Mouse (Mus musculus): ENCODE results near the gene Ccdc144b.

Ccdc144b gene

GRCm38 (mm10) chr3:36053447-36053846, at the start of gene Ccdc144b:
Gene Ccdc144b (minus strand): TSS chr3:36053547.
- no peak for DNase-seq (ENCODE audit: low read depth, low spot score)

GRCm38 (mm10) chr3:36095371-36095770, 42.0 kb upstream of the Ccdc144b start:
- peak; percentile 71 for DNase-seq (ENCODE audit: low read depth, low spot score)

GRCm38 (mm10) chr3:36087591-36087990, 34.2 kb upstream of the Ccdc144b start:
- DNase-seq (ENCODE audit: low read depth, low spot score): no peak

GRCm38 (mm10) chr3:36085394-36085793, 32.0 kb upstream of the Ccdc144b start:
- no peak for DNase-seq (ENCODE audit: low read depth, low spot score)

GRCm38 (mm10) chr3:36083381-36083780, 30.0 kb upstream of the Ccdc144b start:
- no peak for DNase-seq (ENCODE audit: low read depth, low spot score)

- no peak for DNase-seq (ENCODE audit: low read depth, low spot score)
These were observed 29.5 kb upstream of the Ccdc144b start for GRCm38 (mm10) chr3:36082843-36083242.

- no peak for DNase-seq (ENCODE audit: low read depth, low spot score)
These were observed 27.4 kb upstream of the Ccdc144b start for GRCm38 (mm10) chr3:36080741-36081140.

- DNase-seq (ENCODE audit: low read depth, low spot score): no peak
These were observed 26.5 kb upstream of the Ccdc144b start for GRCm38 (mm10) chr3:36079886-36080285.

- DNase-seq (ENCODE audit: low read depth, low spot score): no peak
These were observed 24.0 kb upstream of the Ccdc144b start for GRCm38 (mm10) chr3:36077386-36077785.

- no peak for DNase-seq (ENCODE audit: low read depth, low spot score)
These were observed 22.1 kb upstream of the Ccdc144b start for GRCm38 (mm10) chr3:36075466-36075865.

- DNase-seq (ENCODE audit: low read depth, low spot score): no peak
These were observed 20.9 kb upstream of the Ccdc144b start for GRCm38 (mm10) chr3:36074231-36074630.

GRCm38 (mm10) chr3:36071047-36071446, 17.7 kb upstream of the Ccdc144b start:
- no peak for DNase-seq (ENCODE audit: low read depth, low spot score)

- DNase-seq (ENCODE audit: low read depth, low spot score): no peak
These were observed 17.1 kb upstream of the Ccdc144b start for GRCm38 (mm10) chr3:36070436-36070835.

- DNase-seq (ENCODE audit: low read depth, low spot score): no peak
These were observed 14.4 kb upstream of the Ccdc144b start for GRCm38 (mm10) chr3:36067731-36068130.

GRCm38 (mm10) chr3:36065843-36066651, 12.7 kb upstream of the Ccdc144b start, which contains the start of gene Acad9:
Gene Acad9 (plus strand): TSS chr3:36065979.
- DNase-seq (ENCODE audit: low read depth, low spot score): peak; percentile 99

GRCm38 (mm10) chr3:36065166-36065565, 11.8 kb upstream of the Ccdc144b start:
- peak; percentile 44 for DNase-seq (ENCODE audit: low read depth, low spot score)

- no peak for DNase-seq (ENCODE audit: low read depth, low spot score)
These were observed 11.3 kb upstream of the Ccdc144b start for GRCm38 (mm10) chr3:36064592-36065061.

GRCm38 (mm10) chr3:36060096-36060850, 6.9 kb upstream of the Ccdc144b start:
- DNase-seq (ENCODE audit: low read depth, low spot score): peak; percentile 81

GRCm38 (mm10) chr3:36049106-36049505, 4.2 kb downstream of the Ccdc144b start:
- no peak for DNase-seq (ENCODE audit: low read depth, low spot score)

GRCm38 (mm10) chr3:36045086-36045485, 8.3 kb downstream of the Ccdc144b start:
- no peak for DNase-seq (ENCODE audit: low read depth, low spot score)

GRCm38 (mm10) chr3:36044520-36044919, 8.8 kb downstream of the Ccdc144b start:
- DNase-seq (ENCODE audit: low read depth, low spot score): no peak

- peak; percentile 87 for DNase-seq (ENCODE audit: low read depth, low spot score)
These were observed 21.4 kb downstream of the Ccdc144b start for GRCm38 (mm10) chr3:36031740-36032510.
